Comparison of ENCODE assay signal across 9 mouse cellular contexts in the genomic region with DNA sequence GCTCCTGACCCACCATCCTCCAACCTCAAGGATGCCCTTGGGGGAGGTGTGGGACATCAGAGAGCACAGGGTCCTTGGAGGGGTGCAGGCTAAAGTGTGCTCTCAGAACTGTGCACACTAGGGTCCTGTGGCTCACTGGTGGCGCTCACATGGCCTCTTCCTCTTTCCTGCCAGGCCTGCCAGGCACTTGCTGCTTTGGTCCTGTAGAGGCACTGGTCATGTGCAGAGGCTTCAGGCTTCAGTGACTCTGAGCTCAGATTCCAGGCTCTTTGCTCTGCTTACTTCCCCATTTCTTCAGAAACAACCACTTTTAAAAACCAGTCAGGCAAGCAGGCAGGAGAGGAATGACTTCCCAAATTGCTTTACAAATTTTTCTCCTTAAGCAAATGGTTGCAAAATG. TPM values are rescaled to one million over a fixed set of nuclear protein-coding genes. Genes with fewer than 3 reads are reported as not detected.
DNase-seq lines count a peak whose midpoint lies in the region; ATAC-seq and TF ChIP-seq lines count a peak whose summit lies in the region.
"Had no signal": no experiment of that assay in that cellular context is flagged by ENCODE, and none has a peak within 500 bp of the region (broad histone marks: within the 10 kb centered on the region; RNA-seq: fewer than 3 reads in every experiment).

No protein-coding gene starts in this region.

- no peak overlapping the region for H3K27ac ChIP-seq in MEL (ENCODE audit: control insufficient read depth, low read depth, low read length)
- H3K27ac ChIP-seq in intestine, postnatal 0 days (ENCODE audit: low read depth, low read length) = no peak overlapping the region

- 83% methylated on average over 1 of the region's 1 CpGs for WGBS in intestine, postnatal 0 days

- no peaks in the 10 kb centered on the region for H3K9me3 ChIP-seq in MEL (replicated peaks; ENCODE audit: insufficient read depth, low read length)
- no peaks in the 10 kb centered on the region for H3K9me3 ChIP-seq in intestine, postnatal 0 days (ENCODE audit: control insufficient read depth)

- no peaks in the 10 kb centered on the region for H3K4me1 ChIP-seq in MEL (ENCODE audit: control insufficient read depth in 1 of 2, insufficient read depth in 2 of 2, low read length in 2 of 2)
- no peaks in the 10 kb centered on the region for H3K4me1 ChIP-seq in intestine, postnatal 0 days (replicated peaks; ENCODE audit: control insufficient read depth, insufficient read depth, low read length)

- TF ChIP-seq CTCF in MEL (IDR thresholded peaks at IDR 0.05 in 2 of 3, conservative IDR thresholded peaks at IDR 0.05 in 1 of 3; ENCODE audit: control insufficient read depth in 1 of 3, insufficient read depth in 1 of 3, low read depth in 2 of 3, low read length in 3 of 3, poor library complexity in 1 of 3, severe bottlenecking in 1 of 3) = peak in 1 of 3 experiments; percentile 7; a peak in 1 of 6 replicates
- TF ChIP-seq CTCF in intestine, postnatal 0 days (IDR thresholded peaks at IDR 0.05; ENCODE audit: low read depth) = no peak

- H3K79me2 ChIP-seq in MEL (ENCODE audit: control insufficient read depth, insufficient read depth, low read length, poor library complexity) = no peaks in the 10 kb centered on the region

- no peak overlapping the region for H3K4me2 ChIP-seq in intestine, postnatal 0 days (replicated peaks; ENCODE audit: low read depth)

- H3K36me3 ChIP-seq in MEL (ENCODE audit: control insufficient read depth in 1 of 2, insufficient read depth in 2 of 2, low read length in 2 of 2) = no peaks in the 10 kb centered on the region
- no peaks in the 10 kb centered on the region for H3K36me3 ChIP-seq in intestine, postnatal 0 days (ENCODE audit: control insufficient read depth, insufficient read depth)

- no peak for TF ChIP-seq EP300 in MEL (IDR thresholded peaks at IDR 0.05; ENCODE audit: low read depth in 1 of 2, low read length in 2 of 2)

- DNase-seq in MEL (ENCODE audit: low read depth, low spot score) = peak; percentile 78
- peak; percentile 50 for DNase-seq in c-Kit-positive CD71-negative TER-119-negative erythroid progenitor cells, embryonic 14.5 days (ENCODE audit: low read depth)
- DNase-seq in kidney, postnatal 36 days = peak; percentile 53 to 61
- DNase-seq in right cerebral cortex, postnatal 36 days (ENCODE audit: low spot score in 2 of 2) = no peak
- DNase-seq in heart, adult 8-10 months (ENCODE audit: low spot score) = no peak
- DNase-seq: cerebellum, adult 11-12 months; heart, postnatal 36 days had no signal

- no peak overlapping the region for H3K4me3 ChIP-seq in MEL (ENCODE audit: control insufficient read depth in 1 of 2, insufficient read depth in 1 of 2, low read depth in 2 of 2, low read length in 2 of 2)
- H3K4me3 ChIP-seq in intestine, postnatal 0 days (ENCODE audit: low read depth, low read length) = no peak overlapping the region

- H3K9ac ChIP-seq in MEL (ENCODE audit: control insufficient read depth, low read depth, low read length, poor library complexity, severe bottlenecking) = no peak overlapping the region
- no peak overlapping the region for H3K9ac ChIP-seq in intestine, postnatal 0 days (ENCODE audit: low read depth, low read length)

- TF ChIP-seq RAD21 in MEL (IDR thresholded peaks at IDR 0.05; ENCODE audit: low read depth, low read length) = no peak

- peaks cover 0 to 1% of the 10 kb centered on the region in 2 experiments; a peak in 2 of 4 replicates for H3K27me3 ChIP-seq in MEL (ENCODE audit: control insufficient read depth in 1 of 2, insufficient read depth in 2 of 2, low read length in 2 of 2)
- H3K27me3 ChIP-seq in intestine, postnatal 0 days (replicated peaks; ENCODE audit: control insufficient read depth, insufficient read depth, low read length) = no peaks in the 10 kb centered on the region

- ATAC-seq in megakaryocyte, adult 5-6 weeks (ENCODE audit: poor library complexity, severe bottlenecking) = peak; percentile 98
- ATAC-seq in intestine, postnatal 0 days = no peak

- no peak for TF ChIP-seq POLR2A in MEL (IDR thresholded peaks at IDR 0.05; ENCODE audit: control insufficient read depth in 1 of 2, insufficient read depth in 1 of 2, low read depth in 1 of 2, low read length in 2 of 2, poor library complexity in 1 of 2)

TF ChIP-seq in MEL, 35 proteins besides CTCF, POLR2A, EP300 and RAD21:
- no peak for TF ChIP-seq MAZ (IDR thresholded peaks at IDR 0.05; ENCODE audit: low read depth, low read length)
- no peak for TF ChIP-seq TBP (IDR thresholded peaks at IDR 0.05; ENCODE audit: low read depth, low read length)
- no peak for TF ChIP-seq SIN3A (IDR thresholded peaks at IDR 0.05; ENCODE audit: low read length)
- no peak for TF ChIP-seq CHD1 (IDR thresholded peaks at IDR 0.05; ENCODE audit: low read depth, low read length)
- TF ChIP-seq ZMIZ1 (IDR thresholded peaks at IDR 0.05; ENCODE audit: low read depth, low read length) = no peak
- peak; percentile 31; the same call in 1 of the 2 replicates for TF ChIP-seq USF1 (IDR thresholded peaks at IDR 0.05; ENCODE audit: low read depth, low read length)
- no peak for TF ChIP-seq POLR2AphosphoS5 (IDR thresholded peaks at IDR 0.05; ENCODE audit: borderline replicate concordance, low read depth, low read length)
- 0 out of 2 replicates have a peak, but pooled peaks have one; percentile 7 for TF ChIP-seq BHLHE40 (IDR thresholded peaks at IDR 0.05; ENCODE audit: borderline replicate concordance, low read depth, low read length)
- TF ChIP-seq UBTF (IDR thresholded peaks at IDR 0.05; ENCODE audit: borderline replicate concordance, insufficient read depth, low read depth, low read length) = no peak
TF ChIP-seq in MEL: peak in this region for 2.

RNA-seq across cellular contexts. Expression of gene BC017158, which starts 34.9 kb away (rescaled TPM):
- total RNA-seq in MEL (2012; rRNA removed) = 16.2 and 19.8 TPM in 2 replicates
- polyA plus RNA-seq in MEL (2012; ENCODE audit: insufficient read depth in 1 of 2, insufficient read length in 2 of 2, low read depth in 1 of 2, low replicate concordance in 2 of 2, missing spikeins in 1 of 2) = 10 to 100 TPM in 1 of 2 experiments, not detected in 1; 41.6 TPM
- total RNA-seq in megakaryocyte, adult 5-6 weeks (2015) = 12.7 and 19.7 TPM in 2 replicates
- total RNA-seq in megakaryocyte, adult 5-6 weeks (2017) = 8.8 and 9.7 TPM in 2 replicates
- total RNA-seq in heart, adult 8-10 months (2022) = 1 to 10 TPM; 5.8 to 6.9 (median 6.5) TPM
- polyA plus RNA-seq in intestine, postnatal 0 days (2015; fragmentation: Nextera tagmentation; extraction: Ambion mirVana) = 32.6 and 34.7 TPM in 2 replicates

Comparison
In these comparisons a context has a peak if more than half of its experiments do, and no peak if none do; other contexts are left out.
1. DNase-seq: peak in MEL (single experiment), c-Kit-positive CD71-negative TER-119-negative erythroid progenitor cells, embryonic 14.5 days (single experiment) and kidney, postnatal 36 days (2 of 2); none in right cerebral cortex, postnatal 36 days (0 of 2) and heart, adult 8-10 months (single experiment).